Mouse (Mus musculus) limb, embryonic 11.5 days (tissue): ENCODE results near the gene Cfap206. TPM values are rescaled to one million over a fixed set of nuclear protein-coding genes. Genes with fewer than 3 reads are reported as not detected.

ENCODE experiments used
- ATAC-seq: fragments of 200-750 bp; cut with Nextera tagmentation; 2 replicates; pipeline ENCODE4 v1.8.0; 2017; ENCODE audit warnings: low read depth; ENCODE audit not compliant: insufficient number of reproducible peaks, low FRiP score, low TSS enrichment
- DNase-seq: peaks from one replicate; pipeline ENCODE4 v3.0.0-alpha.2; 2015; ENCODE audit warnings: low spot score
- H3K27ac ChIP-seq: fragments of 300-500 bp; sonication (generic); replicated peaks from 2 replicates; pipeline ENCODE4 v1.5.1; 2014; ENCODE audit warnings: low read depth, mild to moderate bottlenecking, low read length
- H3K27me3 ChIP-seq: fragments of 300-500 bp; sonication (generic); 2 replicates; pipeline ENCODE4 v1.6.1; 2014; ENCODE audit warnings: mild to moderate bottlenecking, low read length, mixed read lengths; ENCODE audit not compliant: control insufficient read depth, insufficient read depth
- H3K36me3 ChIP-seq: fragments of 300-500 bp; sonication (generic); 2 replicates; pipeline ENCODE4 v1.6.1; 2014; ENCODE audit warnings: mild to moderate bottlenecking, low read length, moderate library complexity, mixed read lengths; ENCODE audit not compliant: control insufficient read depth, insufficient read depth
- H3K4me1 ChIP-seq: fragments of 300-500 bp; sonication (generic); 2 replicates; pipeline ENCODE4 v1.6.1; 2014; ENCODE audit warnings: low read length, mixed read lengths; ENCODE audit not compliant: control insufficient read depth, insufficient read depth
- H3K4me2 ChIP-seq: fragments of 300-500 bp; sonication (generic); 2 replicates; pipeline ENCODE4 v1.6.1; 2014; ENCODE audit warnings: low read depth, mild to moderate bottlenecking, moderate library complexity; ENCODE audit not compliant: severe bottlenecking
- H3K4me3 ChIP-seq: fragments of 300-500 bp; sonication (generic); 2 replicates; pipeline ENCODE4 v1.5.1; 2014; ENCODE audit warnings: low read depth, low read length
- H3K9ac ChIP-seq: fragments of 300-500 bp; sonication (generic); 2 replicates; pipeline ENCODE4 v1.6.1; 2014; ENCODE audit warnings: mild to moderate bottlenecking, low read length
- H3K9me3 ChIP-seq: fragments of 300-500 bp; sonication (generic); 2 replicates; pipeline ENCODE4 v1.6.1; 2016; ENCODE audit warnings: low read length; ENCODE audit not compliant: control insufficient read depth
- WGBS: fragments of 180-500 bp; shearing (Covaris S2); extraction: QIAGEN DNeasy Blood & Tissue Kit; methylation state at CpG from one replicate; pipeline ENCODE4 v1.1.7; 2014; 5-methylcytosine and 5-hydroxymethylcytosine counted together
- polyA plus RNA-seq: library from polyadenylated mRNA; unstranded; fragments of >200 nt; fragmentation: Nextera tagmentation; extraction: Ambion mirVana; gene quantifications from 2 replicates; pipeline ENCODE4 v1.2.1, GENCODE M21; 2014

Gene Cfap206
- polyA plus RNA-seq, 1 experiment from 2014 or later: 0.23 TPM

- H3K27ac ChIP-seq: no peak overlapping the region
- no peak for DNase-seq
Observed at GRCm38 (mm10) chr4:34724306-34724705, 5.7 kb downstream of the Cfap206 start.

DNA sequence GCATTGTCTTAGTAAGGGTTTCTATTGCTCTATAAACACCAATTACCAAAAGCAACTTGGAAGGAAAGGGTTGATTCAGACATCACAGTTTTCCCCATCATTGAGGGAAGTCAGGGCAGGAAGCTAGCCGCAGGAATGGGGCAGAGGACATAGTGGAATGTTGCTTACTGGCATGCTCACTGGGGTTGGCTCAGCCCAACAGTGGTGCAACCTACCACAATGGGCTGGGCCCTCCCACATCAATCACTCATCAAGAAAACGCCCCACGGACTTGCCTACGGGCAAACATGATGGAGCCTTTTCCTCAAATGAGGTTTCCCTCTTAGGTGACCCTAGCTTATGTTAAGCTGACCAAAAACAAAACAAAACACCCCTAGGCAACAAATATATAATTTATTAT is 6.8 kb downstream of the Cfap206 start:
- Histone ChIP-seq H3K4me2 (no peak overlapping the region), H3K4me3 (no peak overlapping the region), H3K27ac (no peak overlapping the region), H3K9me3 (0 out of 2 replicates have a peak, but pooled peaks cover 4% of the 10 kb centered on the region), H3K27me3 (no peaks in the 10 kb centered on the region), H3K9ac (no peak overlapping the region), H3K36me3 (no peaks in the 10 kb centered on the region), H3K4me1 (no peaks in the 10 kb centered on the region)
- 85% methylated on average over 4 of the region's 4 CpGs for WGBS
- ATAC-seq (no peak), DNase-seq (no peak)

More at GRCm38 (mm10) chr4:34724306-34724705, 5.7 kb downstream of the Cfap206 start:
- H3K9me3 ChIP-seq: 0 out of 2 replicates have a peak, but pooled peaks cover 3% of the 10 kb centered on the region
- H3K4me1 ChIP-seq: no peaks in the 10 kb centered on the region
- no peak for ATAC-seq
- no peaks in the 10 kb centered on the region for H3K27me3 ChIP-seq
- 62% methylated on average over 4 of the region's 4 CpGs for WGBS
- no peak overlapping the region for H3K4me2 ChIP-seq
- no peak overlapping the region for H3K9ac ChIP-seq
- H3K4me3 ChIP-seq: no peak overlapping the region
- no peaks in the 10 kb centered on the region for H3K36me3 ChIP-seq

- H3K27ac ChIP-seq: no peak overlapping the region
- 92% methylated on average over 7 of the region's 7 CpGs for WGBS
- no peak for DNase-seq
Observed at GRCm38 (mm10) chr4:34720127-34720895, 9.7 kb downstream of the Cfap206 start.

DNA sequence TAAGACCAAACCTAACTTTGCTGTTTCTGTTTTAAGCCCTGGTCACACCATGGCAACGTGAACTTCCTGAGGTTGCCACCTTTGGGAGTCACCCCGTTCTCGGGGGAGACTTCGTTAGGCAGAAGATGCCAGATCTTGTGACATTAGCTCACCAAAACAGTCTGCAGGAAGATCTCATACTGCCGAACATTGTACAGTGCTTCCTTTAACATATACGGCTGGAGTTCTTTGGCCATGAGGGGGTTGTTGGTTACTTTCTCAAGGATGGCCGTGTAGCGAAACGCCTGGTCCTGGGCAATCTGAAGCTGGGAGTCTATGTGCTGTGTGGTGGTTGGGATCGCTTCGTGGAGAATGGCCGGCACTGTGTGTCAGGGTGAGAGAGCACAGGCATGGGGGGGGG is 10.6 kb downstream of the Cfap206 start:
- 96% methylated on average over 12 of the region's 12 CpGs for WGBS
- no peak overlapping the region for H3K27ac ChIP-seq

More at GRCm38 (mm10) chr4:34720127-34720895, 9.7 kb downstream of the Cfap206 start:
- 0 out of 2 replicates have a peak, but pooled peaks cover 4% of the 10 kb centered on the region for H3K9me3 ChIP-seq
- no peak for ATAC-seq
- H3K4me1 ChIP-seq: no peaks in the 10 kb centered on the region
- H3K27me3 ChIP-seq: no peaks in the 10 kb centered on the region
- H3K36me3 ChIP-seq: no peaks in the 10 kb centered on the region
- no peak overlapping the region for H3K4me2 ChIP-seq
- no peak overlapping the region for H3K4me3 ChIP-seq
- no peak overlapping the region for H3K9ac ChIP-seq

DNA sequence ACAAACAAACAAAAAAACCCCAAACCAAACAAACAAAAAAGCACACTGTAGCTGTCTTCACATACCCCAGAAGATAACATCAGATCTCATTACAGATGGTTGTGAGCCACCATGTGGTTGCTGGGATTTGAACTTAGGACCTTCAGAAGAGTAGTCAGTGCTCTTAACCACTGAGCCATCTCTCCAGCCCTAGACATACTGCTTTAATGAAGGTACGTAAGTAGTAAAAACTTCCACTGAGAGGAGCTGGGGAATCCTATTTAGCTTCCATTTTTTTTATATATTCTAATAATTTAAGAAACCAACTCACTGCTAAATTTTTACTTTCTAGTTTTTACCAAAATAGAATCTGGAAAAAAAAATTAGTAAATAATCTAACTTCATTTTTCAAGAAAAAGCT is 14.9 kb downstream of the Cfap206 start:
- H3K9me3 ChIP-seq: 0 out of 2 replicates have a peak, but pooled peaks cover 4% of the 10 kb centered on the region
- H3K4me2 ChIP-seq: no peak overlapping the region
- ATAC-seq (no peak), DNase-seq (no peak)
- H3K27ac ChIP-seq: no peak overlapping the region
- H3K9ac ChIP-seq: no peak overlapping the region
- no peaks in the 10 kb centered on the region for H3K27me3 ChIP-seq
- H3K4me3 ChIP-seq: no peak overlapping the region
- no peaks in the 10 kb centered on the region for H3K36me3 ChIP-seq
- WGBS: 93% methylated on average over 1 of the region's 1 CpGs
- H3K4me1 ChIP-seq: no peaks in the 10 kb centered on the region

More for the DNA sequence above, 10.6 kb downstream of the Cfap206 start:
- ATAC-seq: no peak
- Histone ChIP-seq H3K4me2 (no peak overlapping the region), H3K9me3 (0 out of 2 replicates have a peak, but pooled peaks cover 4% of the 10 kb centered on the region), H3K9ac (no peak overlapping the region), H3K36me3 (no peaks in the 10 kb centered on the region), H3K4me3 (no peak overlapping the region), H3K4me1 (no peaks in the 10 kb centered on the region), H3K27me3 (no peaks in the 10 kb centered on the region)
- DNase-seq: no peak

DNA sequence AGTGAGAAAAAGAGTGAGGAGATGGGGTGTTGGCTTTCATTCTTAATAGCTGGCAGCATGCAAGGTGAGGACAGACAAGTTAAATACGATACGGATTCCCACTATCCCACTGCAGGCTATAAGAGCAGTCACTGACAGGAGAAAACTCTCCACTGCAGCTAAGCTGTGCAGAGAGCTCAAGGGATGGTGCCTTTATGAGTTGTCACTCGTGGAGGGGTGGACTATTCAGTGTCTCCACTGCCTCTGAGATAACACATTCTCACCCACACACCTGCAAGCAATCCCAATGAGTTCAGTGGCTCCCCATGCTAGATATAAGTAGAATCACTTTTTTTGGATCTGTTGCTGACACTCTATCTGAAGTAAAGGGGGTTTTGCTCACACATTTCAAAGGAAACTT is 21.9 kb downstream of the Cfap206 start:
- H3K4me1 ChIP-seq: no peaks in the 10 kb centered on the region
- H3K27me3 ChIP-seq: no peaks in the 10 kb centered on the region
- H3K4me2 ChIP-seq: no peak overlapping the region
- DNase-seq: no peak
- H3K9ac ChIP-seq: no peak overlapping the region
- H3K27ac ChIP-seq: no peak overlapping the region
- 77% methylated on average over 3 of the region's 3 CpGs for WGBS
- no peak for ATAC-seq
- H3K9me3 ChIP-seq: no peaks in the 10 kb centered on the region
- H3K4me3 ChIP-seq: no peak overlapping the region
- no peaks in the 10 kb centered on the region for H3K36me3 ChIP-seq

DNA sequence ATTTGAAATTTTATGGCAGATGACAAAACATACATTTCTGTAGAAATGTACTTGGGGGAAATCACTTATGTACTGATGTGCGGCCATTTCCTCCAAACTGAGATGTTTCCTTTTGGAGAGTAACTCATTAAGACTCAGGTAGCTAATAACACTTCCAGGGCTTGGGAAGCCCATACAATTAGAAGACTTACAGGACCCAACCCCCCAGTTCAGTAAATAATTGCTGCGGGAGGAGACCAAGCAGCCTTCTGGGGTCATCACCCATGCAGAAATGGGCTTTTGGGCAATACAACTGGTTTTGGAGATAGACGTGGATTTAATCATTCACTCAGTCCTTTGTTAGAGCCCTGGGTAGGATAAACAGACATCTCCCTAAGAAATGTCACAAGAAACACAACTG is 22.8 kb downstream of the Cfap206 start:
- ATAC-seq: no peak
- WGBS: 75% methylated on average over 3 of the region's 3 CpGs
- DNase-seq: no peak

GRCm38 (mm10) chr4:34703029-34703428 is 27.0 kb downstream of the Cfap206 start:
- ATAC-seq (no peak), DNase-seq (no peak)
- Histone ChIP-seq H3K36me3 (no peaks in the 10 kb centered on the region), H3K4me3 (no peak overlapping the region), H3K9me3 (no peaks in the 10 kb centered on the region), H3K27me3 (no peaks in the 10 kb centered on the region), H3K27ac (no peak overlapping the region), H3K4me1 (no peaks in the 10 kb centered on the region), H3K4me2 (no peak overlapping the region), H3K9ac (no peak overlapping the region)
- WGBS: 77% methylated on average over 4 of the region's 4 CpGs

More for the DNA sequence above, 22.8 kb downstream of the Cfap206 start:
- H3K27ac ChIP-seq: no peak overlapping the region
- no peak overlapping the region for H3K4me3 ChIP-seq
- no peaks in the 10 kb centered on the region for H3K36me3 ChIP-seq
- H3K9ac ChIP-seq: no peak overlapping the region
- no peaks in the 10 kb centered on the region for H3K9me3 ChIP-seq
- no peaks in the 10 kb centered on the region for H3K27me3 ChIP-seq
- H3K4me1 ChIP-seq: no peaks in the 10 kb centered on the region
- no peak overlapping the region for H3K4me2 ChIP-seq
